Mouse (Mus musculus): ENCODE data around the gene Tmem210. TPM values are rescaled to one million over a fixed set of nuclear protein-coding genes. Genes with fewer than 3 reads are reported as not detected.
A peak's percentile ranks its signal among the peaks of the same experiment; 100 is the strongest.

Gene Tmem210
- total and polyA plus RNA-seq, 3 experiments: not detected

- TF ChIP-seq CTCF (IDR thresholded peaks at IDR 0.05 in 2 of 3, conservative IDR thresholded peaks at IDR 0.05 in 1 of 3; ENCODE audit: control insufficient read depth in 1 of 3, insufficient read depth in 1 of 3, low read depth in 2 of 3, low read length in 3 of 3, poor library complexity in 1 of 3, severe bottlenecking in 1 of 3) (peak in 2 of 3 experiments; percentile 21 to 24; a peak in 3 of 6 replicates), UBTF (IDR thresholded peaks at IDR 0.05; ENCODE audit: borderline replicate concordance, insufficient read depth, low read depth, low read length) (no peak), MAZ (IDR thresholded peaks at IDR 0.05; ENCODE audit: low read depth, low read length) (no peak), CHD2 (IDR thresholded peaks at IDR 0.05; ENCODE audit: low read length) (no peak), RCOR1 (IDR thresholded peaks at IDR 0.05; ENCODE audit: low read depth, low read length) (no peak), MEF2A (IDR thresholded peaks at IDR 0.05; ENCODE audit: extremely low read depth, insufficient replicate concordance, low read depth, low read length, poor library complexity, severe bottlenecking) (no peak), EP300 (IDR thresholded peaks at IDR 0.05; ENCODE audit: low read depth in 1 of 2, low read length in 2 of 2) (0 out of 4 replicates have a peak, but pooled peaks of 1 of the 2 experiments have one; percentile 8), ZMIZ1 (IDR thresholded peaks at IDR 0.05; ENCODE audit: low read depth, low read length) (peak; percentile 65; the same call in 1 of the 2 replicates), TAL1 (IDR thresholded peaks at IDR 0.05; ENCODE audit: low read length) (no peak), MXI1 (IDR thresholded peaks at IDR 0.05; ENCODE audit: low read depth, low read length) (peak; percentile 82), E2F4 (IDR thresholded peaks at IDR 0.05; ENCODE audit: borderline replicate concordance, low read depth, low read length) (no peak; the same call in 1 of the 2 replicates), TCF12 (IDR thresholded peaks at IDR 0.05; ENCODE audit: low read depth, low read length) (peak; percentile 59), ZC3H11A (IDR thresholded peaks at IDR 0.05; ENCODE audit: low read depth, low read length) (0 out of 2 replicates have a peak, but pooled peaks have one; percentile 8), MAX (IDR thresholded peaks at IDR 0.05; ENCODE audit: low read length) (peak; percentile 63), GABPA (IDR thresholded peaks at IDR 0.05; ENCODE audit: low read depth, low read length) (0 out of 2 replicates have a peak, but pooled peaks have one; percentile 25), JUND (IDR thresholded peaks at IDR 0.05; ENCODE audit: low read depth, low read length) (no peak), ELF1 (IDR thresholded peaks at IDR 0.05; ENCODE audit: low read depth, low read length) (peak; percentile 79)
Observed at GRCm38 (mm10) chr2:25271827-25272511, 16.0 kb upstream of the Tmem210 start, which contains the start of the genes Ssna1 and Anapc2 (continued).

GRCm38 (mm10) chr2:25272515-25272914, 15.4 kb upstream of the Tmem210 start:
- Histone ChIP-seq H3K27me3 (ENCODE audit: control insufficient read depth in 1 of 2, insufficient read depth in 2 of 2, low read length in 2 of 2) (no peaks in the 10 kb centered on the region), H3K9ac (ENCODE audit: control insufficient read depth, low read depth, low read length, poor library complexity, severe bottlenecking) (peak overlapping the region; percentile 82), H3K4me1 (ENCODE audit: control insufficient read depth in 1 of 2, insufficient read depth in 2 of 2, low read length in 2 of 2) (peaks cover 0 to 20% of the 10 kb centered on the region in 2 experiments), H3K9me3 (replicated peaks; ENCODE audit: insufficient read depth, low read length) (no peaks in the 10 kb centered on the region), H3K27ac (ENCODE audit: control insufficient read depth, low read depth, low read length) (no peak overlapping the region), H3K79me2 (ENCODE audit: control insufficient read depth, insufficient read depth, low read length, poor library complexity) (peaks cover 31% of the 10 kb centered on the region), H3K4me3 (ENCODE audit: control insufficient read depth in 1 of 2, insufficient read depth in 1 of 2, low read depth in 2 of 2, low read length in 2 of 2) (peak overlapping the region; percentile 65 to 78), H3K36me3 (ENCODE audit: control insufficient read depth in 1 of 2, insufficient read depth in 2 of 2, low read length in 2 of 2) (peaks cover 1 to 21% of the 10 kb centered on the region in 2 experiments)
- no peak for DNase-seq (ENCODE audit: low read depth, low spot score)
- TF ChIP-seq SMC3 (IDR thresholded peaks at IDR 0.05; ENCODE audit: low read depth, low read length) (no peak), NELFE (IDR thresholded peaks at IDR 0.05; ENCODE audit: low read depth, low read length) (peak; percentile 1; the same call in 1 of the 2 replicates), SIN3A (IDR thresholded peaks at IDR 0.05; ENCODE audit: low read length) (peak; percentile 43)

Measured in MEL (cell line).